Mouse (Mus musculus) adrenal gland, adult 8-10 months (tissue): ENCODE results near the gene Hist1h3c. TPM values are rescaled to one million over a fixed set of nuclear protein-coding genes. Genes with fewer than 3 reads are reported as not detected.
A peak's percentile ranks its signal among the peaks of the same experiment; 100 is the strongest.
"Not testable (repeated sequence)": the region's sequence is repeated elsewhere in the genome, so short reads cannot be mapped to it uniquely, and the experiment has no call there.

Source experiments
- DNase-seq: peaks from one replicate; pipeline ENCODE4 v3.0.0; 2022
- microRNA-seq, 2 experiments: library from miRNA; unstranded; fragments of <30 nt; microRNA quantifications; one replicate each; pipeline ENCODE4 v1.2.0; 2022
- total RNA-seq, 4 experiments: library from RNA; stranded (reverse); gene quantifications; 2 replicates each; pipeline ENCODE4 v1.2.4; 2022

Gene Hist1h3c
- total RNA-seq, 4 experiments from 2014 or later: 4.3 to 10.9 (median 7.4) TPM

- DNase-seq: not testable (repeated sequence)
Observed at GRCm38 (mm10) chr13:23702801-23703200, 42.6 kb downstream of the Hist1h3c start.

- no peak for DNase-seq
Observed at GRCm38 (mm10) chr13:23702220-23702619, 43.2 kb downstream of the Hist1h3c start.

GRCm38 (mm10) chr13:23700786-23701520 is 44.4 kb downstream of the Hist1h3c start:
- peak; percentile 71 for DNase-seq

- no peak for DNase-seq
Observed at GRCm38 (mm10) chr13:23699767-23700166, 45.6 kb downstream of the Hist1h3c start.

DNA sequence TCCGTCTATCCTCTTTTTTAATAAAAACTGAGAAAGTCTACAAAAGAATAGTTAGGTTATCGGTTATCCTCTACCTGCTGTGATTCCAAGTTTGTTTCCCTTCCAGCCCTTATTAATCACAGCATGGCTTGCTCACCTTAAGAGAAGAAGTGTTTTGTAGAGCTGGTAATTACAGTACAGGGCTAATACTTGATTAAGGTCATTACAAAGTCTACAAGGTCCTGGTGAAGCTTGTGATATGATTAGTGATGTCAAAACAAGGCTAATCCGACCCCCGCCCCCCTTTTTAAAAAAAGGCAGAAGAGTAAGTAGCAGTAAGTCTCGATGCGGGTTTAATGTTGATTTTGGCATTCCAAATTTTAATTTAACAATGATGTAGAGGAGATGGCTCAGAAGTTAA is 46.4 kb downstream of the Hist1h3c start:
- no peak for DNase-seq

GRCm38 (mm10) chr13:23698300-23698693 is 47.1 kb downstream of the Hist1h3c start, which contains the start of gene Hist1h4c:
Hist1h4c (minus strand) TSS chr13:23698454.
- DNase-seq: peak; percentile 98

DNA sequence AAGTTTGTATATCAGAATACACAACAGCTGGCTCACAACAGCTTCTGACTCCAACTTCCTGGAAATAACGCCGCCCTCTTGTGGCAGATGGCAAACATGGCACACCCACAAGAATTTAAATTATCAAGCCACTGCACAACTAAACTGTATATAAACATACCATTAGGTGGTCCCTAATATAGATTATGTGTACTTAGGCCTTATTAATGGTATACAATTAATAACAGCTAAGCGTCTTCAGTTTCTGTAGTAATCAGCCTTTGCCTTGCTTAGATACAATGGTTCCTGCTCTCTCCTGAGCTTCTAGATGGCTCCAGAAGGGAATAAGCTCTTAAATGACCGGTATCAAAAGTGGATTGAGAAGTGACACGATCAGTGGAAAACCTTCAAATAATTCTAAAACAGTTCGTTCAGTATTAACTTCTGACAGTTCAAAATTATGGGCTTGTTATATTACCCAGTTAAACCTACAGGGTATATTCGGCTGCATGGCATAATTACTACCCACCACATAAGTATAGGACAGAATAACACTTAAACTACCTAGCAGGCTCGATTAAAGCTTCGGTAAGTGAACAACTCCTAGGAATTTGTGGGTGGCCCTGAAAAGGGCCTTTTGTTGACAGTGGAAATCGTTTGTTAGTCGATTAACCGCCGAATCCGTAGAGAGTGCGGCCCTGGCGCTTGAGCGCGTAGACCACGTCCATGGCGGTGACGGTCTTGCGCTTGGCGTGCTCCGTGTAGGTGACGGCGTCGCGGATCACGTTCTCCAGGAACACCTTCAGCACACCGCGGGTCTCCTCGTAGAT is 47.7 kb downstream of the Hist1h3c start:
- DNase-seq: no peak

GRCm38 (mm10) chr13:23696061-23696474 is 49.3 kb downstream of the Hist1h3c start:
- DNase-seq: no peak

GRCm38 (mm10) chr13:23695514-23695913 is 49.9 kb downstream of the Hist1h3c start, which contains the start of gene Hist1h1t:
Hist1h1t (plus strand) TSS chr13:23695814.
- no peak for DNase-seq

Small RNA genes within 50 kb of the gene (microRNA-seq; reads per million reads assigned to microRNA genes)
- gene Gm44314: 0 reads per million in 2 experiments
- 0 reads per million in 2 experiments for gene Gm44484

Other genes with a start within 250 kb of the Hist1h3c start
- gene Hist1h4h, start 214.6 kb downstream of the Hist1h3c start, total RNA-seq: 100 to 1,000 TPM; 381 to 523 (median 406) TPM
- 10 to 100 TPM in 3 of 4 experiments, 1 to 10 TPM in 1; 8.2 to 20.8 (median 16.2) TPM for gene Hist1h2af, start 211.7 kb downstream of the Hist1h3c start, total RNA-seq
- 1 to 10 TPM; 3.2 to 5.6 (median 4.7) TPM for gene Hist1h3g, start 210.2 kb downstream of the Hist1h3c start, total RNA-seq
- gene Hist1h2bh, start 202.2 kb downstream of the Hist1h3c start, total RNA-seq: 1 to 10 TPM; 2.2 to 3.4 (median 2.9) TPM
- gene Hist1h3f, start 201.6 kb downstream of the Hist1h3c start, total RNA-seq: 10 to 100 TPM; 16.8 to 22.6 (median 20.7) TPM
- 10 to 100 TPM; 54.2 to 65.8 (median 58.8) TPM for gene Hist1h4f, start 194.0 kb downstream of the Hist1h3c start, total RNA-seq
- 1 to 10 TPM; 2.2 to 3.9 (median 3.1) TPM for gene Hist1h1d, start 192.3 kb downstream of the Hist1h3c start, total RNA-seq
- gene Hist1h3e, start 183.2 kb downstream of the Hist1h3c start, total RNA-seq: 10 to 100 TPM; 48.1 to 62.5 (median 53.5) TPM
- gene Hist1h2ae, start 174.4 kb downstream of the Hist1h3c start, total RNA-seq: 1 to 10 TPM; 4.5 to 9.9 (median 6.6) TPM
- 10 to 100 TPM; 55.2 to 81.2 (median 75.0) TPM for gene Hist1h2bg, start 174.2 kb downstream of the Hist1h3c start, total RNA-seq
- gene Hist1h2bf, start 171.4 kb downstream of the Hist1h3c start, total RNA-seq: 10 to 100 TPM; 18.7 to 29.5 (median 23.2) TPM
- gene Hist1h2ad, start 171.2 kb downstream of the Hist1h3c start, total RNA-seq: 1 to 10 TPM; 4.8 to 9.8 (median 5.8) TPM
- gene Hist1h3d, start 169.8 kb downstream of the Hist1h3c start, total RNA-seq: 1 to 10 TPM; 2.9 to 4.8 (median 3.3) TPM
- 100 to 1,000 TPM; 116 to 151 (median 145) TPM for gene Hist1h4d, start 164.0 kb downstream of the Hist1h3c start, total RNA-seq
- 10 to 100 TPM; 11.0 to 15.5 (median 13.2) TPM for gene Hist1h2be, start 124.5 kb downstream of the Hist1h3c start, total RNA-seq
- gene Hist1h1e, start 123.0 kb downstream of the Hist1h3c start, total RNA-seq: 10 to 100 TPM; 61.3 to 77.8 (median 63.8) TPM
- 1 to 10 TPM; 1.8 to 3.2 (median 2.3) TPM for gene Hist1h2ac, start 61.7 kb downstream of the Hist1h3c start, total RNA-seq
- 100 to 1,000 TPM; 105 to 176 (median 135) TPM for gene Hist1h2bc, start 61.4 kb downstream of the Hist1h3c start, total RNA-seq
- under 1 TPM in 1 of 4 experiments, not detected in 3; 0.26 TPM for gene Hist1h1t, start 49.8 kb downstream of the Hist1h3c start, total RNA-seq
- 10 to 100 TPM; 71.9 to 93.9 (median 88.6) TPM for gene Hist1h4c, start 47.1 kb downstream of the Hist1h3c start, total RNA-seq
- 10 to 100 TPM; 27.4 to 41.7 (median 33.5) TPM for gene Hfe, start 34.7 kb downstream of the Hist1h3c start, total RNA-seq
- gene Hist1h1c, start 6.8 kb downstream of the Hist1h3c start, total RNA-seq: 100 to 1,000 TPM; 212 to 290 (median 255) TPM
- gene Hist1h2bb, start 1.1 kb upstream of the Hist1h3c start, total RNA-seq: 10 to 100 TPM; 14.8 to 24.3 (median 20.0) TPM
- gene Hist1h2ab, start 5.5 kb upstream of the Hist1h3c start, total RNA-seq: 10 to 100 TPM; 24.0 to 37.5 (median 29.3) TPM
- gene Hist1h3b, start 6.7 kb upstream of the Hist1h3c start, total RNA-seq: 10 to 100 TPM; 18.1 to 29.8 (median 26.6) TPM
- gene Hist1h4b, start 11.4 kb upstream of the Hist1h3c start, total RNA-seq: 100 to 1,000 TPM in 1 of 4 experiments, 10 to 100 TPM in 3; 69.6 to 104 (median 91.8) TPM
- 10 to 100 TPM; 18.1 to 29.1 (median 26.8) TPM for gene Hist1h4a, start 15.6 kb upstream of the Hist1h3c start, total RNA-seq
- gene Hist1h3a, start 16.8 kb upstream of the Hist1h3c start, total RNA-seq: 10 to 100 TPM; 28.7 to 37.4 (median 36.4) TPM
- 10 to 100 TPM; 16.7 to 20.1 (median 18.6) TPM for gene Hist1h1a, start 18.1 kb upstream of the Hist1h3c start, total RNA-seq
- gene Trim38, start 24.3 kb upstream of the Hist1h3c start, total RNA-seq: under 1 TPM in 3 of 4 experiments, not detected in 1; 0.24 to 0.48 (median 0.26) TPM
- under 1 TPM in 1 of 4 experiments, not detected in 3; 0.06 TPM for gene Slc17a2, start 61.4 kb upstream of the Hist1h3c start, total RNA-seq
- gene Slc17a3, start 93.8 kb upstream of the Hist1h3c start, total RNA-seq: 1 to 10 TPM in 1 of 4 experiments, under 1 TPM in 3; 0.18 to 1.4 (median 0.76) TPM
- gene Slc17a1, start 122.1 kb upstream of the Hist1h3c start, total RNA-seq: not detected
- gene Slc17a4, start 169.4 kb upstream of the Hist1h3c start, total RNA-seq: under 1 TPM in 3 of 4 experiments, not detected in 1; 0.13 to 0.38 (median 0.15) TPM
- not detected for gene Hist1h2ba, start 188.6 kb upstream of the Hist1h3c start, total RNA-seq
- gene Hist1h2aa, start 188.9 kb upstream of the Hist1h3c start, total RNA-seq: not detected
- gene Scgn, start 245.6 kb upstream of the Hist1h3c start, total RNA-seq: 1 to 10 TPM; 2.3 to 4.4 (median 3.1) TPM